Mouse (Mus musculus) embryo, embryonic 10.5 days (tissue): ENCODE data around the gene H2-DMb1.

ENCODE experiments used
- DNase-seq: peaks from one replicate; pipeline ENCODE4 v3.0.0-alpha.2; 2015; ENCODE audit warnings: low spot score

H2-DMb1 gene

GRCm38 (mm10) chr17:34152923-34153322 is at the start of gene H2-DMb1:
Gene H2-DMb1 (plus strand): TSS chr17:34153072.
- peak; percentile 57 for DNase-seq

GRCm38 (mm10) chr17:34104804-34105203 is 48.1 kb upstream of the H2-DMb1 start:
- no peak for DNase-seq

GRCm38 (mm10) chr17:34106555-34106954 is 46.3 kb upstream of the H2-DMb1 start:
- no peak for DNase-seq

- no peak for DNase-seq
Observed at GRCm38 (mm10) chr17:34107109-34107867, 45.6 kb upstream of the H2-DMb1 start.

- DNase-seq: no peak
Observed at GRCm38 (mm10) chr17:34108460-34108859, 44.4 kb upstream of the H2-DMb1 start.

- no peak for DNase-seq
Observed at GRCm38 (mm10) chr17:34109038-34109805, 43.6 kb upstream of the H2-DMb1 start.

- no peak for DNase-seq
Observed at GRCm38 (mm10) chr17:34109806-34110195, 43.1 kb upstream of the H2-DMb1 start.

GRCm38 (mm10) chr17:34110309-34110708 is 42.6 kb upstream of the H2-DMb1 start:
- no peak for DNase-seq

- DNase-seq: no peak
Observed at GRCm38 (mm10) chr17:34114114-34114513, 38.8 kb upstream of the H2-DMb1 start.

GRCm38 (mm10) chr17:34116736-34117370 is 36.0 kb upstream of the H2-DMb1 start:
- DNase-seq: no peak

GRCm38 (mm10) chr17:34117421-34118112 is 35.3 kb upstream of the H2-DMb1 start:
- DNase-seq: peak; percentile 43

- peak; percentile 63 for DNase-seq
Observed at GRCm38 (mm10) chr17:34118113-34118872, 34.6 kb upstream of the H2-DMb1 start.

GRCm38 (mm10) chr17:34118873-34119248 is 34.0 kb upstream of the H2-DMb1 start:
- no peak for DNase-seq

- peak; percentile 99 for DNase-seq
Observed at GRCm38 (mm10) chr17:34119249-34120179, 33.4 kb upstream of the H2-DMb1 start, which contains the start of gene H2-DMa. Gene H2-DMa (plus strand): TSS chr17:34119541.

GRCm38 (mm10) chr17:34120180-34120723 is 32.6 kb upstream of the H2-DMb1 start:
- DNase-seq: peak; percentile 93

- DNase-seq: peak; percentile 85
Observed at GRCm38 (mm10) chr17:34120814-34121171, 32.1 kb upstream of the H2-DMb1 start.

GRCm38 (mm10) chr17:34121172-34121878 is 31.5 kb upstream of the H2-DMb1 start:
- peak; percentile 85 for DNase-seq

- peak; percentile 87 for DNase-seq
Observed at GRCm38 (mm10) chr17:34121879-34122187, 31.0 kb upstream of the H2-DMb1 start.

GRCm38 (mm10) chr17:34122188-34122984 is 30.5 kb upstream of the H2-DMb1 start, which contains the start of gene Brd2:
Gene Brd2 (minus strand): TSS chr17:34122634.
- peak; percentile 99 for DNase-seq
